Mouse (Mus musculus): ENCODE data around the gene Rnpepl1. TPM values are rescaled to one million over a fixed set of nuclear protein-coding genes. Genes with fewer than 3 reads are reported as not detected.
"Not testable (repeated sequence)": the region's sequence is repeated elsewhere in the genome, so short reads cannot be mapped to it uniquely, and the experiment has no call there.

Gene Rnpepl1
- polyA plus RNA-seq, 1 experiment = 87.3 TPM

GRCm38 (mm10) chr1:92956571-92957335 is 46.2 kb downstream of the Rnpepl1 start:
- H3K4me3 ChIP-seq (ENCODE audit: insufficient read depth, low read length) = not testable (repeated sequence)
- TF ChIP-seq CTCF (IDR thresholded peaks at IDR 0.05; ENCODE audit: low read depth, low read length) = peak; percentile 14; the same call in 1 of the 2 replicates

GRCm38 (mm10) chr1:92958999-92959398 is 48.4 kb downstream of the Rnpepl1 start:
- 0 out of 2 replicates have a peak, but pooled peaks cover 3% of the 10 kb centered on the region for H3K4me1 ChIP-seq (ENCODE audit: control insufficient read depth, insufficient read depth, low read length)
- TF ChIP-seq POLR2A (IDR thresholded peaks at IDR 0.05; ENCODE audit: borderline replicate concordance, low read depth, low read length) = no peak
- no peak for TF ChIP-seq CTCF (IDR thresholded peaks at IDR 0.05; ENCODE audit: low read depth, low read length)
- no peak overlapping the region for H3K27ac ChIP-seq (ENCODE audit: insufficient read depth, low read depth, low read length)
- no peak overlapping the region for H3K4me3 ChIP-seq (ENCODE audit: insufficient read depth, low read length)

More at GRCm38 (mm10) chr1:92956571-92957335, 46.2 kb downstream of the Rnpepl1 start:
- H3K4me1 ChIP-seq (ENCODE audit: control insufficient read depth, insufficient read depth, low read length); H3K27ac ChIP-seq (ENCODE audit: insufficient read depth, low read depth, low read length): not testable (repeated sequence)

- H3K4me1 ChIP-seq (ENCODE audit: control insufficient read depth, insufficient read depth, low read length) = peaks cover 43% of the 10 kb centered on the region
- H3K4me3 ChIP-seq (ENCODE audit: insufficient read depth, low read length); H3K27ac ChIP-seq (ENCODE audit: insufficient read depth, low read depth, low read length): not testable (repeated sequence)
Measured at GRCm38 (mm10) chr1:92970791-92971190, 60.2 kb downstream of the Rnpepl1 start.

- TF ChIP-seq POLR2A (IDR thresholded peaks at IDR 0.05; ENCODE audit: borderline replicate concordance, low read depth, low read length) (no peak), CTCF (IDR thresholded peaks at IDR 0.05; ENCODE audit: low read depth, low read length) (no peak)
- Histone ChIP-seq H3K4me1 (ENCODE audit: control insufficient read depth, insufficient read depth, low read length) (peaks cover 51% of the 10 kb centered on the region), H3K27ac (ENCODE audit: insufficient read depth, low read depth, low read length) (peak overlapping the region; percentile 71), H3K4me3 (ENCODE audit: insufficient read depth, low read length) (no peak overlapping the region)
Measured at GRCm38 (mm10) chr1:92971879-92972795, 61.6 kb downstream of the Rnpepl1 start.

GRCm38 (mm10) chr1:92972854-92973253 is 62.3 kb downstream of the Rnpepl1 start:
- TF ChIP-seq POLR2A (IDR thresholded peaks at IDR 0.05; ENCODE audit: borderline replicate concordance, low read depth, low read length) = no peak
- TF ChIP-seq CTCF (IDR thresholded peaks at IDR 0.05; ENCODE audit: low read depth, low read length) = no peak
- Histone ChIP-seq H3K27ac (ENCODE audit: insufficient read depth, low read depth, low read length) (peak overlapping the region; percentile 75), H3K4me3 (ENCODE audit: insufficient read depth, low read length) (no peak overlapping the region), H3K4me1 (ENCODE audit: control insufficient read depth, insufficient read depth, low read length) (peaks cover 51% of the 10 kb centered on the region)

Other genes with a start within 250 kb of the Rnpepl1 start
- 3.6 and 4.2 TPM in 2 replicates for gene Gpc1, start 79.1 kb upstream of the Rnpepl1 start, polyA plus RNA-seq (2012; ENCODE audit: insufficient read depth, insufficient read length, missing spikeins)
- not detected in 2 replicates for gene Ankmy1, start 7.9 kb upstream of the Rnpepl1 start, polyA plus RNA-seq (2012; ENCODE audit: insufficient read depth, insufficient read length, missing spikeins)
- 5.8 and 6.8 TPM in 2 replicates for gene Dusp28, start 3.8 kb upstream of the Rnpepl1 start, polyA plus RNA-seq (2012; ENCODE audit: insufficient read depth, insufficient read length, missing spikeins)
- gene Capn10, start 23.6 kb downstream of the Rnpepl1 start, polyA plus RNA-seq (2012; ENCODE audit: insufficient read depth, insufficient read length, missing spikeins) = 6.8 and 11.9 TPM in 2 replicates
- 0.62 and 1.4 TPM in 2 replicates for gene Gpr35, start 40.1 kb downstream of the Rnpepl1 start, polyA plus RNA-seq (2012; ENCODE audit: insufficient read depth, insufficient read length, missing spikeins)
- not detected in 2 replicates for gene Aqp12, start 95.6 kb downstream of the Rnpepl1 start, polyA plus RNA-seq (2012; ENCODE audit: insufficient read depth, insufficient read length, missing spikeins)
- not detected in 2 replicates for gene Kif1a, start 191.2 kb downstream of the Rnpepl1 start, polyA plus RNA-seq (2012; ENCODE audit: insufficient read depth, insufficient read length, missing spikeins)
- gene Agxt, start 224.5 kb downstream of the Rnpepl1 start, polyA plus RNA-seq (2012; ENCODE audit: insufficient read depth, insufficient read length, missing spikeins) = not detected in 2 replicates